Mouse (Mus musculus): ENCODE results near the gene Cd28. TPM values are rescaled to one million over a fixed set of nuclear protein-coding genes. Genes with fewer than 3 reads are reported as not detected.

The Cd28 gene
- total and polyA plus RNA-seq, 3 experiments = 1.0 to 4.4 (median 1.8) TPM

DNA sequence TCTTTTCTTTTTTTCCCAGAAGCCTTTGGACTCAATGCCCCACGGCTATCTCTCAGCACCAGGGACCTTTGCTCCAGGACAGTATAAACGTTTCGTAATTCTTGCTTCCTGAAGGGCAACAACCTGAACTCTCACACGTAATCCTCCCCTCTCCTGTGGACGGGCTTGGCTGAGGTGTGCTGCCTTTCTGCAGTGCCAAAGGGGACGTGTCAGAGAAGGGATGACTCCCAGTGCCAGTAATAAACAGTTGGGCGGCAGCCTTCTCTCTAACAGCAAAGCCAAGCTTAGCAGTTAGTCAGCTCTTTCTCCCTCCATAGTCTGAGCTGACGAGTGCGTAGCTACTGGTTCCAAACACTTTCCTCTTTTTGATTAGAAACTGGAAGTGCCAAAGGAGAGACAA, 47.6 kb upstream of the Cd28 start:
- DNase-seq (ENCODE audit: extremely low read depth) = no peak
- Histone ChIP-seq H3K27ac (ENCODE audit: insufficient read depth, low read depth) (no peak overlapping the region), H3K9ac (ENCODE audit: insufficient read depth, low read depth) (no peak overlapping the region), H3K4me2 (ENCODE audit: insufficient read depth, low read depth, poor library complexity, severe bottlenecking) (no peak overlapping the region), H3K4me3 (replicated peaks in 1 of 3; ENCODE audit: low read depth in 2 of 3, low read length in 2 of 3, poor library complexity in 1 of 3) (no peak overlapping the region), H3K9me3 (replicated peaks; ENCODE audit: low read length) (no peaks in the 10 kb centered on the region), H3K36me3 (replicated peaks in 1 of 2; ENCODE audit: control insufficient read depth in 1 of 2, insufficient read depth in 1 of 2, low read length in 1 of 2) (no peaks in the 10 kb centered on the region), H3K79me2 (replicated peaks; ENCODE audit: control insufficient read depth, extremely low read depth, insufficient read depth, poor library complexity, severe bottlenecking) (no peaks in the 10 kb centered on the region), H3K27me3 (replicated peaks) (no peaks in the 10 kb centered on the region), H3K4me1 (ENCODE audit: control insufficient read depth in 1 of 2, insufficient read depth in 2 of 2) (0 out of 4 replicates have a peak, but pooled peaks cover 0 to 4% of the 10 kb centered on the region in 2 experiments)
- in situ Hi-C loops (cut with MboI; ENCODE audit: low pct_ligation_motif_present, low pct_unique_long_range_greater_than_20kb, low sequenced_read_pairs) (no loop called here), dilution Hi-C loops (cut with MboI; ENCODE audit: extremely low pct_ligation_motif_present, extremely low pct_unique_long_range_greater_than_20kb, low sequenced_read_pairs) (no loop called here)
- TF ChIP-seq HCFC1 (IDR thresholded peaks at IDR 0.05; ENCODE audit: low read depth, low read length) = no peak
- no peak for TF ChIP-seq ZMIZ1 (IDR thresholded peaks at IDR 0.05; ENCODE audit: low read depth, low read length)
- no peak for TF ChIP-seq ZKSCAN1 (IDR thresholded peaks at IDR 0.05; ENCODE audit: borderline replicate concordance, low read depth, low read length)

DNA sequence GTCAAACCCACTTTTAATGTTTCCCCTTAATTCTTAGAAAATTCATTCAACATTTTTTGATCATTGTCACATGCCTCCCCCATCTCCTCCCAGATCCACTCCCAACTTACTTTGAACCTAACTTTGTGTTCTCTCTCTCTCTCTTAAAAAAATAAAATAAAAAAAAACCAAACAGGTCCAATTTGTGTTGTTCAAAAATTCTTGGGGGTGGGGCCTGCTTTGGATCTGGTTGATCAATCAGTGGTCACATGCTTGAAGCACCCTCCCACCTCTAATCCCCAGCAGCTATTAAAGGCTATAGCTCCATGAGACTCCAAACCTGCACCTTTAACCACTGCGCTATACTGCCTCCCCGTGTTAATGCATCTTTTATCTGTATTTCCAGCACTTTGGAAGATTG, 46.9 kb upstream of the Cd28 start:
- no peaks in the 10 kb centered on the region for H3K9me3 ChIP-seq (replicated peaks; ENCODE audit: low read length)

GRCm38 (mm10) chr1:60670172-60670571, 46.4 kb upstream of the Cd28 start:
- 0 out of 4 replicates have a peak, but pooled peaks cover 0 to 4% of the 10 kb centered on the region in 2 experiments for H3K4me1 ChIP-seq (ENCODE audit: control insufficient read depth in 1 of 2, insufficient read depth in 2 of 2)
- H3K36me3 ChIP-seq (replicated peaks in 1 of 2; ENCODE audit: control insufficient read depth in 1 of 2, insufficient read depth in 1 of 2, low read length in 1 of 2) = no peaks in the 10 kb centered on the region
- H3K9me3 ChIP-seq (replicated peaks; ENCODE audit: low read length) = no peaks in the 10 kb centered on the region
- no peak for DNase-seq (ENCODE audit: extremely low read depth)
- TF ChIP-seq MXI1 (IDR thresholded peaks at IDR 0.05; ENCODE audit: low read depth, low read length) = no peak
- H3K79me2 ChIP-seq (replicated peaks; ENCODE audit: control insufficient read depth, extremely low read depth, insufficient read depth, poor library complexity, severe bottlenecking) = no peaks in the 10 kb centered on the region
- 0 out of 2 replicates have a peak overlapping the region, but pooled peaks have one; percentile 9 for H3K4me2 ChIP-seq (ENCODE audit: insufficient read depth, low read depth, poor library complexity, severe bottlenecking)
- H3K27ac ChIP-seq (ENCODE audit: insufficient read depth, low read depth) = no peak overlapping the region
- in situ Hi-C loops (cut with MboI; ENCODE audit: low pct_ligation_motif_present, low pct_unique_long_range_greater_than_20kb, low sequenced_read_pairs) = no loop called here
- H3K4me3 ChIP-seq (replicated peaks in 1 of 3; ENCODE audit: low read depth in 2 of 3, low read length in 2 of 3, poor library complexity in 1 of 3) = no peak overlapping the region
- H3K9ac ChIP-seq (ENCODE audit: insufficient read depth, low read depth) = no peak overlapping the region
- H3K27me3 ChIP-seq (replicated peaks) = no peaks in the 10 kb centered on the region
- dilution Hi-C loops (cut with MboI; ENCODE audit: extremely low pct_ligation_motif_present, extremely low pct_unique_long_range_greater_than_20kb, low sequenced_read_pairs) = no loop called here

More for the DNA sequence above, 46.9 kb upstream of the Cd28 start:
- dilution Hi-C loops (cut with MboI; ENCODE audit: extremely low pct_ligation_motif_present, extremely low pct_unique_long_range_greater_than_20kb, low sequenced_read_pairs) (no loop called here), in situ Hi-C loops (cut with MboI; ENCODE audit: low pct_ligation_motif_present, low pct_unique_long_range_greater_than_20kb, low sequenced_read_pairs) (no loop called here)
- no peak overlapping the region for H3K4me2 ChIP-seq (ENCODE audit: insufficient read depth, low read depth, poor library complexity, severe bottlenecking)
- no peaks in the 10 kb centered on the region for H3K27me3 ChIP-seq (replicated peaks)
- H3K9ac ChIP-seq (ENCODE audit: insufficient read depth, low read depth) = no peak overlapping the region
- H3K4me1 ChIP-seq (ENCODE audit: control insufficient read depth in 1 of 2, insufficient read depth in 2 of 2) = 0 out of 4 replicates have a peak, but pooled peaks cover 0 to 4% of the 10 kb centered on the region in 2 experiments
- H3K36me3 ChIP-seq (replicated peaks in 1 of 2; ENCODE audit: control insufficient read depth in 1 of 2, insufficient read depth in 1 of 2, low read length in 1 of 2) = no peaks in the 10 kb centered on the region
- no peak overlapping the region for H3K27ac ChIP-seq (ENCODE audit: insufficient read depth, low read depth)
- DNase-seq (ENCODE audit: extremely low read depth) = no peak
- TF ChIP-seq HCFC1 (IDR thresholded peaks at IDR 0.05; ENCODE audit: low read depth, low read length) (no peak), SMC3 (IDR thresholded peaks at IDR 0.05; ENCODE audit: low read depth, low read length) (no peak), MAX (IDR thresholded peaks at IDR 0.05; ENCODE audit: low read length) (no peak), RAD21 (IDR thresholded peaks at IDR 0.05; ENCODE audit: low read depth, low read length) (no peak), MXI1 (IDR thresholded peaks at IDR 0.05; ENCODE audit: low read depth, low read length) (no peak), USF2 (conservative IDR thresholded peaks at IDR 0.05; ENCODE audit: low read depth, low read length) (no peak), POLR2AphosphoS2 (IDR thresholded peaks at IDR 0.05; ENCODE audit: low read depth, low read length) (no peak), MAZ (IDR thresholded peaks at IDR 0.05; ENCODE audit: low read depth, low read length) (no peak), IRF4 (IDR thresholded peaks at IDR 0.05; ENCODE audit: low read depth, low read length) (no peak), JUND (conservative IDR thresholded peaks at IDR 0.05; ENCODE audit: low read depth, low read length) (no peak), BHLHE40 (IDR thresholded peaks at IDR 0.05; ENCODE audit: low read depth, low read length) (no peak), ZMIZ1 (IDR thresholded peaks at IDR 0.05; ENCODE audit: low read depth, low read length) (no peak), ZKSCAN1 (IDR thresholded peaks at IDR 0.05; ENCODE audit: borderline replicate concordance, low read depth, low read length) (no peak), GABPA (IDR thresholded peaks at IDR 0.05; ENCODE audit: insufficient replicate concordance, low read depth, low read length) (no peak), POLR2A (IDR thresholded peaks at IDR 0.05; ENCODE audit: low read depth, low read length) (no peak), ZC3H11A (IDR thresholded peaks at IDR 0.05; ENCODE audit: low read depth, low read length) (no peak), ETS1 (conservative IDR thresholded peaks at IDR 0.05; ENCODE audit: low read depth, low read length) (no peak), ELF1 (IDR thresholded peaks at IDR 0.05; ENCODE audit: low read depth, low read length) (no peak), TBP (conservative IDR thresholded peaks at IDR 0.05; ENCODE audit: low read depth, low read length) (no peak), PAX5 (IDR thresholded peaks at IDR 0.05; ENCODE audit: low read length) (no peak)
- H3K4me3 ChIP-seq (replicated peaks in 1 of 3; ENCODE audit: low read depth in 2 of 3, low read length in 2 of 3, poor library complexity in 1 of 3) = no peak overlapping the region
- no peaks in the 10 kb centered on the region for H3K79me2 ChIP-seq (replicated peaks; ENCODE audit: control insufficient read depth, extremely low read depth, insufficient read depth, poor library complexity, severe bottlenecking)
